Mouse (Mus musculus) limb, embryonic 11.5 days (tissue): ENCODE data around the gene Arap1. TPM values are rescaled to one million over a fixed set of nuclear protein-coding genes. Genes with fewer than 3 reads are reported as not detected.

Experiments used
- ATAC-seq: fragments of 200-750 bp; cut with Nextera tagmentation; 2 replicates; pipeline ENCODE4 v1.8.0; 2017; ENCODE audit warnings: low read depth; ENCODE audit not compliant: insufficient number of reproducible peaks, low FRiP score, low TSS enrichment
- DNase-seq: peaks from one replicate; pipeline ENCODE4 v3.0.0-alpha.2; 2015; ENCODE audit warnings: low spot score
- H3K27ac ChIP-seq: fragments of 300-500 bp; sonication (generic); replicated peaks from 2 replicates; pipeline ENCODE4 v1.5.1; 2014; ENCODE audit warnings: low read depth, mild to moderate bottlenecking, low read length
- H3K27me3 ChIP-seq: fragments of 300-500 bp; sonication (generic); 2 replicates; pipeline ENCODE4 v1.6.1; 2014; ENCODE audit warnings: mild to moderate bottlenecking, low read length, mixed read lengths; ENCODE audit not compliant: control insufficient read depth, insufficient read depth
- H3K36me3 ChIP-seq: fragments of 300-500 bp; sonication (generic); 2 replicates; pipeline ENCODE4 v1.6.1; 2014; ENCODE audit warnings: mild to moderate bottlenecking, low read length, moderate library complexity, mixed read lengths; ENCODE audit not compliant: control insufficient read depth, insufficient read depth
- H3K4me1 ChIP-seq: fragments of 300-500 bp; sonication (generic); 2 replicates; pipeline ENCODE4 v1.6.1; 2014; ENCODE audit warnings: low read length, mixed read lengths; ENCODE audit not compliant: control insufficient read depth, insufficient read depth
- H3K4me2 ChIP-seq: fragments of 300-500 bp; sonication (generic); 2 replicates; pipeline ENCODE4 v1.6.1; 2014; ENCODE audit warnings: low read depth, mild to moderate bottlenecking, moderate library complexity; ENCODE audit not compliant: severe bottlenecking
- H3K4me3 ChIP-seq: fragments of 300-500 bp; sonication (generic); 2 replicates; pipeline ENCODE4 v1.5.1; 2014; ENCODE audit warnings: low read depth, low read length
- H3K9ac ChIP-seq: fragments of 300-500 bp; sonication (generic); 2 replicates; pipeline ENCODE4 v1.6.1; 2014; ENCODE audit warnings: mild to moderate bottlenecking, low read length
- H3K9me3 ChIP-seq: fragments of 300-500 bp; sonication (generic); 2 replicates; pipeline ENCODE4 v1.6.1; 2016; ENCODE audit warnings: low read length; ENCODE audit not compliant: control insufficient read depth
- WGBS: fragments of 180-500 bp; shearing (Covaris S2); extraction: QIAGEN DNeasy Blood & Tissue Kit; methylation state at CpG from one replicate; pipeline ENCODE4 v1.1.7; 2014; 5-methylcytosine and 5-hydroxymethylcytosine counted together
- polyA plus RNA-seq: library from polyadenylated mRNA; unstranded; fragments of >200 nt; fragmentation: Nextera tagmentation; extraction: Ambion mirVana; gene quantifications from 2 replicates; pipeline ENCODE4 v1.2.1, GENCODE M21; 2014

Arap1 gene
- polyA plus RNA-seq, 1 experiment from 2014 or later, result 14.3 TPM

- no peak for ATAC-seq
- WGBS, result 45% methylated on average over 4 of the region's 4 CpGs
- Histone ChIP-seq H3K4me2 (no peak overlapping the region), H3K27me3 (no peaks in the 10 kb centered on the region), H3K36me3 (no peaks in the 10 kb centered on the region; the same call in 1 of the 2 replicates), H3K4me1 (peaks cover 6% of the 10 kb centered on the region; the same call in 1 of the 2 replicates), H3K27ac (no peak overlapping the region), H3K9ac (no peak overlapping the region), H3K9me3 (no peaks in the 10 kb centered on the region), H3K4me3 (no peak overlapping the region)
- DNase-seq, result no peak
These were observed 66.3 kb downstream of the Arap1 start for GRCm38 (mm10) chr7:101414209-101414608.

- DNase-seq, result no peak
- peaks cover 6% of the 10 kb centered on the region; the same call in 1 of the 2 replicates for H3K4me1 ChIP-seq
- no peaks in the 10 kb centered on the region for H3K9me3 ChIP-seq
- peak; percentile 17; the same call in 1 of the 2 replicates for ATAC-seq
- no peak overlapping the region for H3K4me2 ChIP-seq
- H3K27ac ChIP-seq, result no peak overlapping the region
- no peak overlapping the region for H3K9ac ChIP-seq
- WGBS, result 34% methylated on average over 6 of the region's 7 CpGs
- no peaks in the 10 kb centered on the region; the same call in 1 of the 2 replicates for H3K36me3 ChIP-seq
- no peak overlapping the region for H3K4me3 ChIP-seq
- no peaks in the 10 kb centered on the region for H3K27me3 ChIP-seq
These were observed 67.0 kb downstream of the Arap1 start for GRCm38 (mm10) chr7:101414661-101415511.

DNA sequence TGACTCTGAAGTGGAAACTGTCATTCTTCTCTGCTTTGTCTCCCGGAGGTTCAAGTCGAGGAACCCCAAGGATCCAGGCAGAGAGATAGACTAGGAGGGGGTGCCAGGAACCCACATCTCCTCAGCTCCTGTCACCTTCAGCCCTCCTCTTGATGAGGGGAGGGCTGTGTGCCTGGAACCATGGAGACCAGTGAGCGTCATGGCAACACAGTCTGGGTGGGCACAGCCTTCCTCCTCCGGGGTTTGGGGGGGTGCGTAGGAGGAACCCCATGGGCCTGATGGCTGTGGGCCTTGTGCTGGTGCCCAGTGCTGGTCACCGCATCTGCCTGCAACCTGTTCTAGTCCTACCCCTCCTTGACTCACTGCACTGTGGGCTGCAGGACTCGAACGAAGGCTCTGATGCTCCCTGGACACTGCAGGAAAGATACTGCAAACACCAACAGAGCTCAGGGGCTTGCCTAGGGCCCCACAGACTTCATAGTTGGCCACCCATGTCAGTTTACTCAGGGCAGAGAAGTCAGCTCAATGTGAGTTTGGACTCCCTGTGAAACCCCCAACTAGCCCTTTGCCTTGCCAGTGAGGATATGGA lies 67.7 kb downstream of the Arap1 start:
- no peak overlapping the region for H3K4me2 ChIP-seq
- no peaks in the 10 kb centered on the region for H3K27me3 ChIP-seq
- no peak overlapping the region for H3K9ac ChIP-seq
- WGBS, result 48% methylated on average over 8 of the region's 8 CpGs
- H3K27ac ChIP-seq, result no peak overlapping the region
- H3K4me1 ChIP-seq, result peaks cover 6% of the 10 kb centered on the region; the same call in 1 of the 2 replicates
- no peak overlapping the region for H3K4me3 ChIP-seq
- H3K9me3 ChIP-seq, result no peaks in the 10 kb centered on the region
- no peak for DNase-seq
- no peaks in the 10 kb centered on the region; the same call in 1 of the 2 replicates for H3K36me3 ChIP-seq
- ATAC-seq, result 0 out of 2 replicates have a peak, but pooled peaks have one; percentile 4

DNA sequence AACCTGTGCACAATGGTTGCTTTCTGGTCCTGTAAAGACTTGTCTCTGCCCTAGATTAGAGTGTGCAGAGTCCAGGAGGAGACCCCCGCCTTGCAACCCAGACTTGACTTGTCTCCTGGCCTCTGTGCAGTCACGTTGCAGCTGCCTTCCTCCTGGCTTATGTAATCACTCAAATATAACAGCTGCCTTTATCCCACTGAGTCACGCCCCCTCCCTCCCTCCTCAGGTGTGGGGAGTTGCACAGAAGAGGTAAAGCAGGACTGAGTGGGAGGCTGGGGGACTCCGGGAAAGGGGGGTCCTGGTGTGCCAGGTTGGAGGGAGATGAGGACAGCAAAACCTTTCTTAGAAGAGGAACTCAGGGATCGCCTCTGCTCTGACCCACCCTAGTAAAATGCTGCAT lies 68.5 kb downstream of the Arap1 start:
- DNase-seq (no peak), ATAC-seq (no peak)
- 68% methylated on average over 5 of the region's 5 CpGs for WGBS

DNA sequence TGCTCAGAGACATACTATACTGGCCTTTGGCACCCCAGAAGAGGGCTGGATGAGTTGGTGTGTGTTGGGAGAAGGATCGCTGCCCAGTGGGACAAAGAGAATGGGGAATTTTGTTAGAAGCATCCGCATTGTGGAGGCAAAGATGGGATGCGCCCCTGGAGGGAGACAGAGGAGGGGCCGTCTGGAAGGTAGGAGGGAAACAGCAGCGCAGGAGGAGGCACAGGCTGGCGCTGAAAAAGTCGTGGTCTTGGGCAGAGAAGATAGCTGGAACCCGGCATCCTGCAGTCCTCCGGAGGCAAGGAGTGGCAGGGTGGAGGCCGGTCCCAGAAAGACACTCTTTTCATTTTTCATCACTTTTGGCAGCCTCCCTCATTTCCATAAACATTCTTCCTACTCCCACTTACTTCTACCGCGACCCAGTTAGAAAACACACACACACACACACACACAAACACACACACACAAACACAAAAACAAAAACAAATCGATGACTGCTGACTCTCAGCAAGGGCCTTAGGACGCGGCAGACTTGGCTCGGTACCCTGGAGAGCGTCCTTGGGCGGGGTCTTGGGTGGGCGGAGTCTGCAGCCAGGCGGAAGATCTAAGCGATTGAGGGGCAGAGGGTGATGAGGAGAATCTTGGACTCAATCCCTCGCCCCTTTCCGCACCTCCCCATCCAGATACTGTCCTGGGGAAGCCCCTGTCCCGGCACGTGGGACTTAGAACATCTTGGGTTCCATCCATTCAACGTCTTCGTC lies 71.3 kb downstream of the Arap1 start:
- 3% methylated on average over 27 of the region's 27 CpGs for WGBS
- no peak for ATAC-seq
- DNase-seq, result peak; percentile 68
- Histone ChIP-seq H3K4me1 (peaks cover 6% of the 10 kb centered on the region; the same call in 1 of the 2 replicates), H3K4me2 (no peak overlapping the region), H3K27me3 (no peaks in the 10 kb centered on the region), H3K27ac (no peak overlapping the region), H3K4me3 (no peak overlapping the region), H3K36me3 (no peaks in the 10 kb centered on the region), H3K9me3 (no peaks in the 10 kb centered on the region), H3K9ac (no peak overlapping the region)

More for the DNA sequence above, 68.5 kb downstream of the Arap1 start:
- H3K9me3 ChIP-seq, result no peaks in the 10 kb centered on the region
- peaks cover 6% of the 10 kb centered on the region; the same call in 1 of the 2 replicates for H3K4me1 ChIP-seq
- H3K27ac ChIP-seq, result no peak overlapping the region
- no peak overlapping the region for H3K9ac ChIP-seq
- no peaks in the 10 kb centered on the region for H3K36me3 ChIP-seq
- H3K4me3 ChIP-seq, result no peak overlapping the region
- H3K4me2 ChIP-seq, result no peak overlapping the region
- H3K27me3 ChIP-seq, result no peaks in the 10 kb centered on the region

DNA sequence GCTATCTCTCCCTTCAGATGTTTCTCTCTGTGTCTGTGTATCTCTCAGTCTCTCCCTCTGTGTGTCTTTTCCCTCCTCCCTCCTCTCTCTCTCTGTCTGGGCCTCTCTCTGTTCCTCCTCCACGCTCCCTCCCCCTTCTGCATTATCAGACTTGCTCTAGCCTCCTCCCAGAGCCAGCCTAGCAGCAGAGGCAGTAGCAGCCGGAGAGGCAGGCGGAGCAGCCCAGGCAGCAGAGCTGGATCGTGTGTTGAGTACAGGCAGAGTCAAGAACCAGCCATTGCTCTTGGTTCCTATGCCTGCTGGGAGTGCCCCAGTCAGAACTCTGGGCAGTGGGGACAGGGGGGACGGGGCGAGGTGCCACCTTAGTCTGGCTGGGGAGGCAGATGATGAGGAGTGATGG lies 73.7 kb downstream of the Arap1 start, which contains the start of gene Pde2a:
Gene Pde2a (plus strand): TSS at position 163 of the 400 bp plus-strand sequence.
- ATAC-seq (no peak), DNase-seq (no peak)
- H3K4me1 ChIP-seq, result no peaks in the 10 kb centered on the region
- no peak within 1 kb of the TSS for H3K4me3 ChIP-seq
- H3K9me3 ChIP-seq, result no peaks in the 10 kb centered on the region
- H3K36me3 ChIP-seq, result no peaks in the 10 kb centered on the region
- 20% methylated on average over 6 of the region's 6 CpGs for WGBS
- no peak within 1 kb of the TSS for H3K27ac ChIP-seq
- H3K4me2 ChIP-seq, result no peak within 1 kb of the TSS
- H3K9ac ChIP-seq, result no peak within 1 kb of the TSS
- H3K27me3 ChIP-seq, result no peaks in the 10 kb centered on the region

- Histone ChIP-seq H3K27me3 (no peaks in the 10 kb centered on the region), H3K27ac (no peak overlapping the region), H3K4me2 (no peak overlapping the region), H3K36me3 (no peaks in the 10 kb centered on the region), H3K4me1 (no peaks in the 10 kb centered on the region), H3K4me3 (no peak overlapping the region), H3K9ac (no peak overlapping the region), H3K9me3 (no peaks in the 10 kb centered on the region)
- ATAC-seq, result no peak
- 35% methylated on average over 3 of the region's 3 CpGs for WGBS
- peak; percentile 57 for DNase-seq
These were observed 74.2 kb downstream of the Arap1 start for GRCm38 (mm10) chr7:101422069-101422468.

GRCm38 (mm10) chr7:101422646-101423045 lies 74.8 kb downstream of the Arap1 start:
- DNase-seq (no peak), ATAC-seq (no peak)
- Histone ChIP-seq H3K4me1 (no peaks in the 10 kb centered on the region), H3K4me3 (no peak overlapping the region), H3K36me3 (no peaks in the 10 kb centered on the region), H3K9me3 (no peaks in the 10 kb centered on the region), H3K9ac (no peak overlapping the region), H3K27ac (no peak overlapping the region), H3K4me2 (no peak overlapping the region), H3K27me3 (no peaks in the 10 kb centered on the region)
- 83% methylated on average over 8 of the region's 8 CpGs for WGBS
